Mouse (Mus musculus) hindbrain, embryonic 14.5 days (tissue): ENCODE data around the gene Gm2000. TPM values are rescaled to one million over a fixed set of nuclear protein-coding genes. Genes with fewer than 3 reads are reported as not detected.

ENCODE experiments used
- ATAC-seq: fragments of 200-750 bp; cut with Nextera tagmentation; 2 replicates; pipeline ENCODE4 v1.8.0; 2017; ENCODE audit warnings: moderate number of reproducible peaks, mild to moderate bottlenecking, moderate TSS enrichment, moderate library complexity; ENCODE audit not compliant: low FRiP score
- DNase-seq: peaks from one replicate; pipeline ENCODE4 v3.0.0-alpha.2; 2015; ENCODE audit warnings: low spot score
- H3K27ac ChIP-seq: fragments of 300-500 bp; sonication (generic); 2 replicates; pipeline ENCODE4 v1.5.1; 2014; ENCODE audit warnings: mild to moderate bottlenecking, moderate library complexity
- H3K27me3 ChIP-seq: fragments of 300-500 bp; sonication (generic); 2 replicates; pipeline ENCODE4 v1.6.1; 2014; ENCODE audit warnings: mild to moderate bottlenecking, low read length, mixed read lengths; ENCODE audit not compliant: control insufficient read depth, insufficient read depth
- H3K36me3 ChIP-seq: fragments of 300-500 bp; sonication (generic); replicated peaks from 2 replicates; pipeline ENCODE4 v1.6.1; 2014; ENCODE audit not compliant: control insufficient read depth, insufficient read depth
- H3K4me1 ChIP-seq: fragments of 300-500 bp; sonication (generic); replicated peaks from 2 replicates; pipeline ENCODE4 v1.6.1; 2014; ENCODE audit warnings: antibody characterized with exemption, low read length, mixed read lengths; ENCODE audit not compliant: control insufficient read depth, insufficient read depth
- H3K4me2 ChIP-seq: fragments of 300-500 bp; sonication (generic); replicated peaks from 2 replicates; pipeline ENCODE4 v1.6.1; 2014; ENCODE audit warnings: mild to moderate bottlenecking, moderate library complexity
- H3K4me3 ChIP-seq: fragments of 300-500 bp; sonication (generic); replicated peaks from 2 replicates; pipeline ENCODE4 v1.5.1; 2014; ENCODE audit warnings: mild to moderate bottlenecking, low read length
- H3K9ac ChIP-seq: fragments of 300-500 bp; sonication (generic); 2 replicates; pipeline ENCODE4 v1.6.1; 2014
- H3K9me3 ChIP-seq: fragments of 300-500 bp; sonication (generic); 2 replicates; pipeline ENCODE4 v1.6.1; 2016; ENCODE audit warnings: low read length; ENCODE audit not compliant: control insufficient read depth
- WGBS: fragments of 180-500 bp; shearing (Covaris S2); extraction: QIAGEN DNeasy Blood & Tissue Kit; methylation state at CpG from one replicate; pipeline ENCODE4 v1.1.7; 2014; 5-methylcytosine and 5-hydroxymethylcytosine counted together
- polyA plus RNA-seq: library from polyadenylated mRNA; unstranded; fragments of >200 nt; fragmentation: Nextera tagmentation; extraction: Ambion mirVana; gene quantifications from 2 replicates; pipeline ENCODE4 v1.2.1, GENCODE M21; 2014

Gene Gm2000
- polyA plus RNA-seq = 509 and 614 TPM in 2 replicates

- Histone ChIP-seq H3K4me2 (no peak within 1 kb of the TSS), H3K27me3 (no peaks in the 10 kb centered on the region), H3K9ac (no peak within 1 kb of the TSS), H3K4me1 (no peaks in the 10 kb centered on the region), H3K4me3 (no peak within 1 kb of the TSS), H3K27ac (no peak within 1 kb of the TSS), H3K9me3 (0 out of 2 replicates have a peak, but pooled peaks cover 5% of the 10 kb centered on the region), H3K36me3 (no peaks in the 10 kb centered on the region)
- WGBS = 93% methylated on average over 8 of the region's 8 CpGs
- DNase-seq (no peak), ATAC-seq (no peak)
Observed at GRCm38 (mm10) chr1:156365740-156366139, at the start of gene Gm2000. Gene Gm2000, plus strand, starts transcription at chr1:156366040.

- H3K27ac ChIP-seq = no peak overlapping the region
- H3K4me3 ChIP-seq = no peak overlapping the region
- DNase-seq (no peak), ATAC-seq (no peak)
- no peaks in the 10 kb centered on the region for H3K27me3 ChIP-seq
- WGBS = 91% methylated on average over 9 of the region's 9 CpGs
- H3K9ac ChIP-seq = no peak overlapping the region
- H3K4me1 ChIP-seq = no peaks in the 10 kb centered on the region
- no peaks in the 10 kb centered on the region for H3K9me3 ChIP-seq
- H3K36me3 ChIP-seq = no peaks in the 10 kb centered on the region
- H3K4me2 ChIP-seq = no peak overlapping the region
Observed at GRCm38 (mm10) chr1:156323126-156323525, 42.7 kb upstream of the Gm2000 start.

GRCm38 (mm10) chr1:156340847-156341246 lies 25.0 kb upstream of the Gm2000 start:
- Histone ChIP-seq H3K27me3 (no peaks in the 10 kb centered on the region), H3K4me3 (no peak overlapping the region), H3K36me3 (no peaks in the 10 kb centered on the region), H3K4me1 (no peaks in the 10 kb centered on the region), H3K27ac (no peak overlapping the region), H3K4me2 (no peak overlapping the region), H3K9me3 (no peaks in the 10 kb centered on the region), H3K9ac (no peak overlapping the region)
- DNase-seq = no peak
- no peak for ATAC-seq
- 81% methylated on average over 4 of the region's 4 CpGs for WGBS

GRCm38 (mm10) chr1:156344433-156344832 lies 21.4 kb upstream of the Gm2000 start:
- no peaks in the 10 kb centered on the region for H3K4me1 ChIP-seq
- WGBS = 75% methylated on average over 4 of the region's 4 CpGs

GRCm38 (mm10) chr1:156345633-156346032 lies 20.2 kb upstream of the Gm2000 start:
- H3K4me2 ChIP-seq = no peak overlapping the region
- DNase-seq = no peak
- no peaks in the 10 kb centered on the region for H3K36me3 ChIP-seq
- no peaks in the 10 kb centered on the region for H3K27me3 ChIP-seq
- no peak overlapping the region for H3K27ac ChIP-seq
- 92% methylated on average over 4 of the region's 4 CpGs for WGBS
- H3K4me3 ChIP-seq = no peak overlapping the region
- H3K9me3 ChIP-seq = no peaks in the 10 kb centered on the region
- no peak overlapping the region for H3K9ac ChIP-seq
- no peaks in the 10 kb centered on the region for H3K4me1 ChIP-seq
- no peak for ATAC-seq

More at GRCm38 (mm10) chr1:156344433-156344832, 21.4 kb upstream of the Gm2000 start:
- Histone ChIP-seq H3K36me3 (no peaks in the 10 kb centered on the region), H3K27ac (no peak overlapping the region), H3K4me3 (no peak overlapping the region), H3K9me3 (no peaks in the 10 kb centered on the region), H3K27me3 (no peaks in the 10 kb centered on the region), H3K4me2 (no peak overlapping the region), H3K9ac (no peak overlapping the region)
- DNase-seq = no peak
- ATAC-seq = no peak

GRCm38 (mm10) chr1:156349031-156349430 lies 16.8 kb upstream of the Gm2000 start:
- H3K9ac ChIP-seq = no peak overlapping the region
- H3K4me3 ChIP-seq = no peak overlapping the region
- no peak overlapping the region for H3K4me2 ChIP-seq
- H3K9me3 ChIP-seq = no peaks in the 10 kb centered on the region
- no peak for ATAC-seq
- WGBS = 87% methylated on average over 4 of the region's 4 CpGs
- H3K4me1 ChIP-seq = no peaks in the 10 kb centered on the region
- no peak overlapping the region for H3K27ac ChIP-seq
- H3K36me3 ChIP-seq = no peaks in the 10 kb centered on the region
- DNase-seq = no peak
- H3K27me3 ChIP-seq = no peaks in the 10 kb centered on the region

- 85% methylated on average over 4 of the region's 4 CpGs for WGBS
- no peaks in the 10 kb centered on the region for H3K9me3 ChIP-seq
- no peak overlapping the region for H3K9ac ChIP-seq
- H3K4me1 ChIP-seq = no peaks in the 10 kb centered on the region
- H3K27ac ChIP-seq = no peak overlapping the region
- no peak overlapping the region for H3K4me2 ChIP-seq
- H3K27me3 ChIP-seq = no peaks in the 10 kb centered on the region
- no peak overlapping the region for H3K4me3 ChIP-seq
- H3K36me3 ChIP-seq = no peaks in the 10 kb centered on the region
- DNase-seq = no peak
- no peak for ATAC-seq
Observed at GRCm38 (mm10) chr1:156350441-156350840, 15.4 kb upstream of the Gm2000 start.

- Histone ChIP-seq H3K9me3 (no peaks in the 10 kb centered on the region), H3K4me3 (no peak overlapping the region), H3K4me1 (no peaks in the 10 kb centered on the region), H3K36me3 (no peaks in the 10 kb centered on the region), H3K27me3 (no peaks in the 10 kb centered on the region), H3K4me2 (no peak overlapping the region), H3K27ac (no peak overlapping the region), H3K9ac (no peak overlapping the region)
- 92% methylated on average over 2 of the region's 2 CpGs for WGBS
- ATAC-seq (no peak), DNase-seq (no peak)
Observed at GRCm38 (mm10) chr1:156352466-156352865, 13.4 kb upstream of the Gm2000 start.

- Histone ChIP-seq H3K4me2 (no peak overlapping the region), H3K27ac (no peak overlapping the region), H3K4me3 (no peak overlapping the region), H3K9ac (no peak overlapping the region), H3K36me3 (no peaks in the 10 kb centered on the region), H3K27me3 (no peaks in the 10 kb centered on the region), H3K4me1 (no peaks in the 10 kb centered on the region), H3K9me3 (no peaks in the 10 kb centered on the region)
- WGBS = 96% methylated on average over 3 of the region's 3 CpGs
- ATAC-seq (no peak), DNase-seq (no peak)
Observed at GRCm38 (mm10) chr1:156381217-156381616, 15.4 kb downstream of the Gm2000 start.

GRCm38 (mm10) chr1:156386232-156386631 lies 20.4 kb downstream of the Gm2000 start:
- 94% methylated on average over 4 of the region's 4 CpGs for WGBS
- Histone ChIP-seq H3K4me2 (no peak overlapping the region), H3K9ac (no peak overlapping the region), H3K4me1 (no peaks in the 10 kb centered on the region), H3K4me3 (no peak overlapping the region), H3K9me3 (no peaks in the 10 kb centered on the region), H3K36me3 (no peaks in the 10 kb centered on the region), H3K27me3 (no peaks in the 10 kb centered on the region), H3K27ac (no peak overlapping the region)
- no peak for ATAC-seq
- DNase-seq = no peak
